Mouse (Mus musculus) lung, adult 18-20 months (tissue): Measurements from ENCODE around the gene Prss8.
"Not testable (repeated sequence)": the region's sequence is repeated elsewhere in the genome, so short reads cannot be mapped to it uniquely, and the experiment has no call there.

Experiments
- DNase-seq, 2 experiments: peaks; one replicate each; pipeline ENCODE4 v3.0.0; 2022; ENCODE audit warnings: mixed read lengths in 2 of 2

Gene Prss8

GRCm38 (mm10) chr7:127927726-127928125, 2.2 kb downstream of the Prss8 start:
- no peak for DNase-seq

- no peak for DNase-seq
These were observed 3.1 kb downstream of the Prss8 start for GRCm38 (mm10) chr7:127926846-127927245.

- no peak for DNase-seq
These were observed 3.8 kb downstream of the Prss8 start for GRCm38 (mm10) chr7:127926066-127926465.

GRCm38 (mm10) chr7:127925252-127925651, 4.7 kb downstream of the Prss8 start:
- DNase-seq: peak; percentile 86 to 92

GRCm38 (mm10) chr7:127923714-127924113, 6.2 kb downstream of the Prss8 start:
- no peak for DNase-seq

GRCm38 (mm10) chr7:127922451-127923275, 7.2 kb downstream of the Prss8 start:
- no peak for DNase-seq

- no peak for DNase-seq
These were observed 8.4 kb downstream of the Prss8 start for GRCm38 (mm10) chr7:127921516-127921915.

- DNase-seq: no peak
These were observed 10.6 kb downstream of the Prss8 start for GRCm38 (mm10) chr7:127919290-127919689.

GRCm38 (mm10) chr7:127918203-127918602, 11.7 kb downstream of the Prss8 start:
- DNase-seq: peak; percentile 62 to 65

- DNase-seq: no peak
These were observed 14.6 kb downstream of the Prss8 start for GRCm38 (mm10) chr7:127915293-127915692.

- no peak for DNase-seq
These were observed 17.0 kb downstream of the Prss8 start for GRCm38 (mm10) chr7:127912938-127913337.

- peak; percentile 90 to 93 for DNase-seq
These were observed 17.6 kb downstream of the Prss8 start, which contains the start of gene Kat8 for GRCm38 (mm10) chr7:127912190-127912871. Gene Kat8 (plus strand): TSS chr7:127912516.

- DNase-seq: no peak
These were observed 21.2 kb downstream of the Prss8 start for GRCm38 (mm10) chr7:127908656-127909055.

GRCm38 (mm10) chr7:127907939-127908338, 22.0 kb downstream of the Prss8 start:
- DNase-seq: no peak

- DNase-seq: peak; percentile 78 to 82
These were observed 25.7 kb downstream of the Prss8 start, which contains the start of gene Bckdk for GRCm38 (mm10) chr7:127903971-127904796. Gene Bckdk (plus strand): TSS chr7:127904082.

- DNase-seq: no peak
These were observed 28.1 kb downstream of the Prss8 start for GRCm38 (mm10) chr7:127901772-127902171.

GRCm38 (mm10) chr7:127899997-127900396, 29.9 kb downstream of the Prss8 start:
- DNase-seq: no peak

GRCm38 (mm10) chr7:127898179-127898956, 31.5 kb downstream of the Prss8 start:
- DNase-seq: no peak

- no peak for DNase-seq
These were observed 32.4 kb downstream of the Prss8 start for GRCm38 (mm10) chr7:127897542-127897941.

GRCm38 (mm10) chr7:127896384-127896783, 33.5 kb downstream of the Prss8 start:
- DNase-seq: peak; percentile 59 to 66

- DNase-seq: not testable (repeated sequence)
These were observed 34.0 kb downstream of the Prss8 start for GRCm38 (mm10) chr7:127895891-127896290.

GRCm38 (mm10) chr7:127895442-127895841, 34.5 kb downstream of the Prss8 start, which contains the start of the genes Gm21974 and Vkorc1:
Gene Gm21974 (minus strand): TSS chr7:127895454.
Gene Vkorc1 (minus strand): TSS chr7:127895617.
- peak; percentile 97 to 99 for DNase-seq
